16 mouse cellular contexts compared by ENCODE assay signal in genomic region chr15:81255063-81255462, GRCm38 (mm10). TPM values are rescaled to one million over a fixed set of nuclear protein-coding genes. Genes with fewer than 3 reads are reported as not detected.
DNase-seq lines count a peak whose midpoint lies in the region; ATAC-seq lines count a peak whose summit lies in the region.
"Had no signal": no experiment of that assay in that cellular context is flagged by ENCODE, and none has a peak within 500 bp of the region (broad histone marks: within the 10 kb centered on the region; RNA-seq: fewer than 3 reads in every experiment).

No protein-coding gene starts in this region.

- no peaks in the 10 kb centered on the region for H3K36me3 ChIP-seq in forebrain, embryonic 13.5 days (ENCODE audit: poor library complexity, severe bottlenecking)
- no peaks in the 10 kb centered on the region for H3K36me3 ChIP-seq in forebrain, embryonic 15.5 days
- H3K36me3 ChIP-seq in midbrain, embryonic 16.5 days (ENCODE audit: control insufficient read depth, insufficient read depth, low read length) = no peaks in the 10 kb centered on the region
- H3K36me3 ChIP-seq: heart, embryonic 13.5 days; hindbrain, embryonic 13.5 days; limb, embryonic 13.5 days had no signal

- peaks cover 25% of the 10 kb centered on the region for H3K4me1 ChIP-seq in forebrain, embryonic 13.5 days
- 0 out of 2 replicates have a peak, but pooled peaks cover 10% of the 10 kb centered on the region for H3K4me1 ChIP-seq in forebrain, embryonic 15.5 days
- peaks cover 9% of the 10 kb centered on the region for H3K4me1 ChIP-seq in midbrain, embryonic 16.5 days (ENCODE audit: control insufficient read depth, insufficient read depth, low read length)
- H3K4me1 ChIP-seq: heart, embryonic 13.5 days; hindbrain, embryonic 13.5 days; limb, embryonic 13.5 days had no signal

- WGBS in forebrain, embryonic 13.5 days = 20% methylated on average over 6 of the region's 6 CpGs
- 20% methylated on average over 6 of the region's 6 CpGs for WGBS in forebrain, embryonic 15.5 days
- WGBS in midbrain, embryonic 16.5 days = 22% methylated on average over 6 of the region's 6 CpGs

- peaks cover 9% of the 10 kb centered on the region; the same call in 1 of the 2 replicates for H3K9me3 ChIP-seq in forebrain, embryonic 13.5 days (replicated peaks)
- H3K9me3 ChIP-seq in forebrain, embryonic 15.5 days = no peaks in the 10 kb centered on the region
- H3K9me3 ChIP-seq in midbrain, embryonic 16.5 days (replicated peaks; ENCODE audit: control insufficient read depth, low read length, poor library complexity, severe bottlenecking) = no peaks in the 10 kb centered on the region
- H3K9me3 ChIP-seq: heart, embryonic 13.5 days; limb, embryonic 13.5 days had no signal

- H3K4me2 ChIP-seq in forebrain, embryonic 13.5 days = no peak overlapping the region
- H3K4me2 ChIP-seq in forebrain, embryonic 15.5 days (replicated peaks) = no peak overlapping the region
- no peak overlapping the region for H3K4me2 ChIP-seq in midbrain, embryonic 16.5 days (ENCODE audit: low read length)
- H3K4me2 ChIP-seq: heart, embryonic 13.5 days; hindbrain, embryonic 13.5 days; limb, embryonic 13.5 days had no signal

- 0 out of 2 replicates have a peak overlapping the region, but pooled peaks have one; percentile 26 for H3K27ac ChIP-seq in forebrain, embryonic 13.5 days
- H3K27ac ChIP-seq in forebrain, embryonic 15.5 days (replicated peaks) = no peak overlapping the region; the same call in 1 of the 2 replicates
- peak overlapping the region; percentile 77 for H3K27ac ChIP-seq in midbrain, embryonic 16.5 days (ENCODE audit: low read length)
- H3K27ac ChIP-seq: heart, embryonic 13.5 days; hindbrain, embryonic 13.5 days; layer of hippocampus, adult 2 months; limb, embryonic 13.5 days had no signal

- 0 out of 2 replicates have a peak, but pooled peaks have one; percentile 30 for ATAC-seq in forebrain, embryonic 13.5 days
- no peak for ATAC-seq in forebrain, embryonic 15.5 days (replicated peaks)
- ATAC-seq in midbrain, embryonic 16.5 days = peak; percentile 71; the same call in 1 of the 2 replicates
- ATAC-seq: Patski had no signal

- no peak overlapping the region for H3K4me3 ChIP-seq in forebrain, embryonic 13.5 days
- no peak overlapping the region for H3K4me3 ChIP-seq in forebrain, embryonic 15.5 days
- no peak overlapping the region for H3K4me3 ChIP-seq in midbrain, embryonic 16.5 days (ENCODE audit: low read depth, low read length)
- H3K4me3 ChIP-seq: heart, embryonic 13.5 days; hindbrain, embryonic 13.5 days; layer of hippocampus, adult 2 months; limb, embryonic 13.5 days had no signal

- H3K27me3 ChIP-seq in forebrain, embryonic 13.5 days = no peaks in the 10 kb centered on the region
- H3K27me3 ChIP-seq in forebrain, embryonic 15.5 days = no peaks in the 10 kb centered on the region
- no peaks in the 10 kb centered on the region for H3K27me3 ChIP-seq in midbrain, embryonic 16.5 days (ENCODE audit: control insufficient read depth, insufficient read depth, low read depth, low read length)
- H3K27me3 ChIP-seq: heart, embryonic 13.5 days; hindbrain, embryonic 13.5 days; limb, embryonic 13.5 days; Patski had no signal

- no peak overlapping the region for H3K9ac ChIP-seq in forebrain, embryonic 13.5 days
- H3K9ac ChIP-seq in forebrain, embryonic 15.5 days (replicated peaks) = no peak overlapping the region
- H3K9ac ChIP-seq in midbrain, embryonic 16.5 days (ENCODE audit: low read depth, low read length) = no peak overlapping the region
- H3K9ac ChIP-seq: heart, embryonic 13.5 days; hindbrain, embryonic 13.5 days; limb, embryonic 13.5 days had no signal

- DNase-seq in right cerebral cortex, postnatal 10 days (ENCODE audit: low spot score in 2 of 2) = peak; percentile 72 to 85
- no peak for DNase-seq in right cerebral cortex, postnatal 14 days
- DNase-seq in induced T-regulatory cell, adult 2 months (ENCODE audit: low read depth) = peak; percentile 61
- DNase-seq in liver = no peak
- no peak for DNase-seq in thymus, postnatal 4 days
- DNase-seq: cerebellum, adult 9-10 months; lung, postnatal 14 days; spleen, adult 18-20 months had no signal

RNA-seq across cellular contexts. Expression of gene Mchr1, which starts 19.8 kb away (rescaled TPM):
- polyA plus RNA-seq in forebrain, embryonic 13.5 days (2015; fragmentation: Nextera tagmentation; extraction: Ambion mirVana) = 0.87 and 0.92 TPM in 2 replicates
- 1.2 and 1.8 TPM in 2 replicates for polyA plus RNA-seq in forebrain, embryonic 15.5 days (2015; fragmentation: Nextera tagmentation; extraction: Ambion mirVana)
- polyA plus RNA-seq in midbrain, embryonic 16.5 days (2015; fragmentation: Nextera tagmentation; extraction: Ambion mirVana) = 6.7 and 8.7 TPM in 2 replicates

Comparison
In these comparisons a context has a peak if more than half of its experiments do, and no peak if none do; other contexts are left out.
1. DNase-seq: peak in right cerebral cortex, postnatal 10 days (2 of 2) and induced T-regulatory cell, adult 2 months (single experiment); none in right cerebral cortex, postnatal 14 days (single experiment), liver (single experiment) and thymus, postnatal 4 days (single experiment).